Mouse (Mus musculus) retina, postnatal 1 day (tissue): ENCODE results near the gene Slc6a9.

Experiments
- DNase-seq: peaks from one replicate; pipeline ENCODE4 v3.0.0-alpha.2; 2012

The Slc6a9 gene

GRCm38 (mm10) chr4:117914031-117914430 is 79.7 kb downstream of the Slc6a9 start:
- DNase-seq, result no peak

- peak; percentile 96 for DNase-seq
Observed at GRCm38 (mm10) chr4:117914591-117915442, 80.5 kb downstream of the Slc6a9 start, which contains the start of gene Ipo13. Ipo13 (minus strand) TSS chr4:117914999.

GRCm38 (mm10) chr4:117915489-117916105 is 81.3 kb downstream of the Slc6a9 start:
- no peak for DNase-seq

GRCm38 (mm10) chr4:117916386-117916785 is 82.1 kb downstream of the Slc6a9 start:
- no peak for DNase-seq

- DNase-seq, result no peak
Observed at GRCm38 (mm10) chr4:117917402-117917801, 83.1 kb downstream of the Slc6a9 start.

- no peak for DNase-seq
Observed at GRCm38 (mm10) chr4:117917847-117918246, 83.5 kb downstream of the Slc6a9 start.

- no peak for DNase-seq
Observed at GRCm38 (mm10) chr4:117918261-117918660, 84.0 kb downstream of the Slc6a9 start.

- DNase-seq, result no peak
Observed at GRCm38 (mm10) chr4:117918762-117919161, 84.5 kb downstream of the Slc6a9 start.

- DNase-seq, result no peak
Observed at GRCm38 (mm10) chr4:117921358-117921757, 87.1 kb downstream of the Slc6a9 start.

- no peak for DNase-seq
Observed at GRCm38 (mm10) chr4:117923450-117923849, 89.1 kb downstream of the Slc6a9 start.
